In genomic region chr19:43952936-43953335, GRCm38 (mm10) we compare ENCODE assay signal across 13 mouse cellular contexts. TPM values are rescaled to one million over a fixed set of nuclear protein-coding genes. Genes with fewer than 3 reads are reported as not detected.
A peak's percentile ranks its signal among the peaks of the same experiment; 100 is the strongest.
DNase-seq lines count a peak whose midpoint lies in the region; ATAC-seq and TF ChIP-seq lines count a peak whose summit lies in the region.
"Not testable (repeated sequence)": the region's sequence is repeated elsewhere in the genome, so short reads cannot be mapped to it uniquely, and the experiment has no call there.
"Had no signal": no experiment of that assay in that cellular context is flagged by ENCODE, and none has a peak within 500 bp of the region (broad histone marks: within the 10 kb centered on the region; RNA-seq: fewer than 3 reads in every experiment).

No protein-coding gene starts in this region.

- not testable (repeated sequence) for H3K9ac ChIP-seq in ES-Bruce4 (ENCODE audit: low read depth, poor library complexity, severe bottlenecking); kidney, postnatal 0 days (ENCODE audit: low read depth, low read length); lung, embryonic 14.5 days; stomach, postnatal 0 days (ENCODE audit: low read length)

- H3K4me2 ChIP-seq in kidney, postnatal 0 days (ENCODE audit: low read length); lung, embryonic 14.5 days; stomach, postnatal 0 days (replicated peaks; ENCODE audit: low read depth): not testable (repeated sequence)

- WGBS in kidney, postnatal 0 days = 90% methylated on average over 8 of the region's 8 CpGs
- 78% methylated on average over 7 of the region's 8 CpGs for WGBS in lung, embryonic 14.5 days
- WGBS in stomach, postnatal 0 days = 75% methylated on average over 8 of the region's 8 CpGs

- ATAC-seq in kidney, postnatal 0 days (replicated peaks; ENCODE audit: low FRiP score, low read depth); lung, embryonic 14.5 days (ENCODE audit: insufficient read depth); stomach, postnatal 0 days (ENCODE audit: low FRiP score, low TSS enrichment): not testable (repeated sequence)

- H3K9me3 ChIP-seq in ES-Bruce4 (replicated peaks; ENCODE audit: control insufficient read depth, insufficient read depth, low read length, poor library complexity, severe bottlenecking); kidney, postnatal 0 days (replicated peaks; ENCODE audit: low read length); lung, embryonic 14.5 days (ENCODE audit: low read depth, low read length); stomach, postnatal 0 days (ENCODE audit: control insufficient read depth, low read length): not testable (repeated sequence)

- not testable (repeated sequence) for H3K4me3 ChIP-seq in ES-Bruce4 (ENCODE audit: low read depth, low read length); kidney, postnatal 0 days (replicated peaks; ENCODE audit: low read depth, low read length); lung, embryonic 14.5 days (ENCODE audit: low read depth, low read length); stomach, postnatal 0 days (ENCODE audit: low read depth, low read length)

- not testable (repeated sequence) for H3K27me3 ChIP-seq in ES-Bruce4 (ENCODE audit: control insufficient read depth, insufficient read depth, low read length, poor library complexity, severe bottlenecking); kidney, postnatal 0 days (ENCODE audit: insufficient read depth, low read length); lung, embryonic 14.5 days (ENCODE audit: insufficient read depth, low read length); stomach, postnatal 0 days (ENCODE audit: control insufficient read depth, insufficient read depth, low read length)

- H3K27ac ChIP-seq in ES-Bruce4 (ENCODE audit: insufficient read depth, low read length); kidney, postnatal 0 days; lung, embryonic 14.5 days (ENCODE audit: low read depth); stomach, postnatal 0 days (replicated peaks): not testable (repeated sequence)

- TF ChIP-seq CTCF in ES-Bruce4 (IDR thresholded peaks at IDR 0.05; ENCODE audit: low read depth, low read length) = peak; percentile 12
- TF ChIP-seq CTCF in kidney, postnatal 0 days (IDR thresholded peaks at IDR 0.05; ENCODE audit: low read depth) = peak; percentile 18; the same call in 1 of the 2 replicates
- 0 out of 2 replicates have a peak, but pooled peaks have one; percentile 7 for TF ChIP-seq CTCF in lung, embryonic 14.5 days (IDR thresholded peaks at IDR 0.05; ENCODE audit: low read depth)
- peak; percentile 37 for TF ChIP-seq CTCF in stomach, postnatal 0 days (IDR thresholded peaks at IDR 0.05; ENCODE audit: low read depth)

- H3K4me1 ChIP-seq in ES-Bruce4 (ENCODE audit: control insufficient read depth, insufficient read depth, low read length); kidney, postnatal 0 days (replicated peaks; ENCODE audit: insufficient read depth, low read length); lung, embryonic 14.5 days (ENCODE audit: insufficient read depth); stomach, postnatal 0 days (replicated peaks; ENCODE audit: control insufficient read depth, insufficient read depth): not testable (repeated sequence)

- DNase-seq in 3T3-L1 (ENCODE audit: low read depth, low spot score) = peak; percentile 43
- peak; percentile 60 for DNase-seq in NIH3T3 (ENCODE audit: low read depth)
- peak; percentile 53 for DNase-seq in ZHBTc4 (ENCODE audit: low read depth, low spot score)
- DNase-seq in kidney, postnatal 0 days (ENCODE audit: low spot score); lung, embryonic 14.5 days; stomach, postnatal 0 days (ENCODE audit: low spot score): not testable (repeated sequence)

- not testable (repeated sequence) for H3K36me3 ChIP-seq in ES-Bruce4 (ENCODE audit: control insufficient read depth, insufficient read depth, low read length, poor library complexity, severe bottlenecking); kidney, postnatal 0 days (ENCODE audit: insufficient read depth, low read length); lung, embryonic 14.5 days (ENCODE audit: insufficient read depth); stomach, postnatal 0 days (ENCODE audit: control insufficient read depth, insufficient read depth, low read length)

- TF ChIP-seq EP300 in ES-Bruce4 (IDR thresholded peaks at IDR 0.05; ENCODE audit: insufficient read depth, low read depth, low read length); stomach, postnatal 0 days (optimal IDR thresholded peaks at IDR 0.05): not testable (repeated sequence)

- TF ChIP-seq POLR2A in ES-Bruce4 (IDR thresholded peaks at IDR 0.05; ENCODE audit: insufficient read depth, low read length) = not testable (repeated sequence)

RNA-seq across cellular contexts. Expression of gene Dnmbp, which starts 12.9 kb away (rescaled TPM):
- polyA plus RNA-seq in ES-Bruce4 (2011; ENCODE audit: insufficient read depth, insufficient read length, low read depth, missing spikeins) = 18.3 and 18.6 TPM in 2 replicates
- polyA plus RNA-seq in kidney, postnatal 0 days (2015; fragmentation: Nextera tagmentation; extraction: Ambion mirVana) = 19.2 and 20.7 TPM in 2 replicates
- 22.4 and 24.2 TPM in 2 replicates for polyA plus RNA-seq in lung, embryonic 14.5 days (2014; fragmentation: Nextera tagmentation; extraction: Ambion mirVana)
- polyA plus RNA-seq in stomach, postnatal 0 days (2015; fragmentation: Nextera tagmentation; extraction: Ambion mirVana) = 14.2 and 14.6 TPM in 2 replicates
- polyA plus RNA-seq: erythroblast, embryonic 14.5 days had no signal

RNA-seq across cellular contexts. Expression of gene Cpn1, which starts 33.4 kb away (rescaled TPM):
- polyA plus RNA-seq in ES-Bruce4 (2011; ENCODE audit: insufficient read depth, insufficient read length, low read depth, missing spikeins) = 0.78 and 1.2 TPM in 2 replicates
- polyA plus RNA-seq in kidney, postnatal 0 days (2015; fragmentation: Nextera tagmentation; extraction: Ambion mirVana) = 82.1 and 94.2 TPM in 2 replicates
- polyA plus RNA-seq in lung, embryonic 14.5 days (2014; fragmentation: Nextera tagmentation; extraction: Ambion mirVana) = 5.4 and 7.5 TPM in 2 replicates
- 45.3 and 47.4 TPM in 2 replicates for polyA plus RNA-seq in stomach, postnatal 0 days (2015; fragmentation: Nextera tagmentation; extraction: Ambion mirVana)
- polyA plus RNA-seq: adrenal gland, adult 2 months; CD4-positive, CD25-positive, alpha-beta regulatory T cell, adult 4 months; embryonic facial prominence, embryonic 11.5 days; embryonic facial prominence, embryonic 13.5 days; G1E had no signal
